Mouse (Mus musculus): ENCODE measurements around the gene Nip7. TPM values are rescaled to one million over a fixed set of nuclear protein-coding genes. Genes with fewer than 3 reads are reported as not detected.

Nip7 gene
- polyA plus RNA-seq, 1 experiment from 2014 or later, result 93.6 TPM

DNA sequence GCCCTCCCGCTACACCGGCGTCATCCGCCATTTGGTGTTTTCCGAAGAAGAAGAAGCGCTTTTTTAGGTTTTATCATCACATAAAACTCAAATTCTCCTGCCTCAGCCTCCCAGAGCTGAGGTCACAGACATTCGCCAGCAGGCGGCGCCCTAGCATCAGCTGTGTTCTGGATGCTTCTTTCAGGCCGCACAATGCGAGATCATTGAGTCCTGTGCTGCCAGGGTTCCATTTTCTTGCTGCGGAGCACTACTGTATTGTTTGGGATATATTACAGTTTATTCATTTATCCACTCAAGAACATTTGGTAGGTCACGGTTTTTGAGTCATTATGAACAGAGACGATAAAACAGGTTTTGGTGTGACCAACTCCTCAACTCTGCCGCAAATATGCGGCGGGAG, 28.7 kb downstream of the Nip7 start:
- Histone ChIP-seq H3K36me3 (ENCODE audit: control insufficient read depth, insufficient read depth, low read length) (peaks cover 46% of the 10 kb centered on the region), H3K4me2 (replicated peaks; ENCODE audit: low read depth, low read length) (no peak overlapping the region), H3K9ac (replicated peaks; ENCODE audit: low read depth, low read length) (no peak overlapping the region), H3K27me3 (ENCODE audit: control insufficient read depth, insufficient read depth, low read length) (no peaks in the 10 kb centered on the region), H3K27ac (ENCODE audit: low read length) (no peak overlapping the region), H3K4me1 (ENCODE audit: control insufficient read depth, insufficient read depth, low read length) (no peaks in the 10 kb centered on the region), H3K9me3 (ENCODE audit: control insufficient read depth, low read depth, low read length) (no peaks in the 10 kb centered on the region), H3K4me3 (ENCODE audit: low read depth, low read length) (no peak overlapping the region)
- no peak for ATAC-seq (ENCODE audit: insufficient number of reproducible peaks, insufficient read depth, low FRiP score, low read depth)
- 96% methylated on average over 17 of the region's 17 CpGs for WGBS

DNA sequence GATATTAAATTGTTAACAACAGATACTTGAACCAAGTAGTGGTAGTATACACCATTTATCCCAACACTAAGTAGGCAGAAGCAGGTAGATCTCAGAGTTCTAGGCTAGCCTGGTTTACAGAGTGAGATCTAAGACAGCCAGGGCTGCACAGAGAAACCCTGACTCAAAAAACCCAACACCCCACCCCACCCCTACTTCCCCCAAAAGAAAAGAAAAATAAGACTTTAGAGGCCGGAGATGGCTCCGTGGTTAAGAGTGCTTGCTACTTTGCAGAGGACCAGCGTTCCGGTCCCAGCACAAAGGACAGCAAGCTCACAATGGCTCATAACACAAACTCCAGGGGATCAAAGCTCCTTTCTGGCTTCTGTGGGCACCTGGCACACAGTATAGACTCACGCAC, 29.3 kb downstream of the Nip7 start:
- Histone ChIP-seq H3K27me3 (ENCODE audit: control insufficient read depth, insufficient read depth, low read length) (no peaks in the 10 kb centered on the region), H3K27ac (ENCODE audit: low read length) (no peak overlapping the region), H3K36me3 (ENCODE audit: control insufficient read depth, insufficient read depth, low read length) (peaks cover 44% of the 10 kb centered on the region), H3K9me3 (ENCODE audit: control insufficient read depth, low read depth, low read length) (no peaks in the 10 kb centered on the region), H3K9ac (replicated peaks; ENCODE audit: low read depth, low read length) (no peak overlapping the region), H3K4me1 (ENCODE audit: control insufficient read depth, insufficient read depth, low read length) (no peaks in the 10 kb centered on the region), H3K4me2 (replicated peaks; ENCODE audit: low read depth, low read length) (no peak overlapping the region), H3K4me3 (ENCODE audit: low read depth, low read length) (no peak overlapping the region)
- WGBS, result 98% methylated on average over 5 of the region's 5 CpGs
- ATAC-seq (ENCODE audit: insufficient number of reproducible peaks, insufficient read depth, low FRiP score, low read depth), result no peak

- no peak overlapping the region for H3K4me3 ChIP-seq (ENCODE audit: low read depth, low read length)
- H3K4me1 ChIP-seq (ENCODE audit: control insufficient read depth, insufficient read depth, low read length), result no peaks in the 10 kb centered on the region
- H3K9me3 ChIP-seq (ENCODE audit: control insufficient read depth, low read depth, low read length), result no peaks in the 10 kb centered on the region
- H3K36me3 ChIP-seq (ENCODE audit: control insufficient read depth, insufficient read depth, low read length), result peaks cover 40% of the 10 kb centered on the region
- H3K27me3 ChIP-seq (ENCODE audit: control insufficient read depth, insufficient read depth, low read length), result no peaks in the 10 kb centered on the region
- no peak overlapping the region for H3K4me2 ChIP-seq (replicated peaks; ENCODE audit: low read depth, low read length)
- no peak overlapping the region for H3K9ac ChIP-seq (replicated peaks; ENCODE audit: low read depth, low read length)
- no peak overlapping the region for H3K27ac ChIP-seq (ENCODE audit: low read length)
- no peak for ATAC-seq (ENCODE audit: insufficient number of reproducible peaks, insufficient read depth, low FRiP score, low read depth)
- 89% methylated on average over 5 of the region's 5 CpGs for WGBS
Observed at GRCm38 (mm10) chr8:107088526-107089063, 31.9 kb downstream of the Nip7 start.

DNA sequence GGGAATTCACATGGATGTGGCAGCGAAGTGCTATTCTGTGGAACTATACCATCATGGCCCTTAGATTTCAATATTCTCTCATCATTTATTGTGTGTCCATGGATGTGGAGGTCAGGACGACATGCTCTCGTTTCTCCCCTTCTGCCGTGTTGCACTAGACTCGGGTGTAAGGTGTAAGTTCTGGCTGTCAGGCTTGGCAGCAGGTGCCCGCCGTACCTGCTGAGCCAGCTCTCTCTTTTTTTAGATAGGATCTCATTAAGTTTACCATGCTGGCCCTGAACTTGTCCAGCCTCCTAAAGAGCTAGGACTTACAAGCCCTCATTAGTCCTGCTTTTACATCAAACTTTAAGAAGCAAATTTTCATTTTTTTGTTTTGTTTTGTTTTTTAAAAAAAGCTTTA, 33.9 kb downstream of the Nip7 start:
- no peaks in the 10 kb centered on the region for H3K9me3 ChIP-seq (ENCODE audit: control insufficient read depth, low read depth, low read length)
- H3K27me3 ChIP-seq (ENCODE audit: control insufficient read depth, insufficient read depth, low read length), result no peaks in the 10 kb centered on the region
- no peak overlapping the region for H3K4me3 ChIP-seq (ENCODE audit: low read depth, low read length)
- no peak for ATAC-seq (ENCODE audit: insufficient number of reproducible peaks, insufficient read depth, low FRiP score, low read depth)
- peaks cover 43% of the 10 kb centered on the region for H3K36me3 ChIP-seq (ENCODE audit: control insufficient read depth, insufficient read depth, low read length)
- H3K4me2 ChIP-seq (replicated peaks; ENCODE audit: low read depth, low read length), result no peak overlapping the region
- H3K27ac ChIP-seq (ENCODE audit: low read length), result no peak overlapping the region
- H3K4me1 ChIP-seq (ENCODE audit: control insufficient read depth, insufficient read depth, low read length), result no peaks in the 10 kb centered on the region
- 95% methylated on average over 7 of the region's 7 CpGs for WGBS
- H3K9ac ChIP-seq (replicated peaks; ENCODE audit: low read depth, low read length), result no peak overlapping the region

- ATAC-seq (ENCODE audit: insufficient number of reproducible peaks, insufficient read depth, low FRiP score, low read depth), result peak; percentile 72
- WGBS, result 1% methylated on average over 42 of the region's 53 CpGs
Observed at GRCm38 (mm10) chr8:107095717-107096365, 39.2 kb downstream of the Nip7 start.

DNA sequence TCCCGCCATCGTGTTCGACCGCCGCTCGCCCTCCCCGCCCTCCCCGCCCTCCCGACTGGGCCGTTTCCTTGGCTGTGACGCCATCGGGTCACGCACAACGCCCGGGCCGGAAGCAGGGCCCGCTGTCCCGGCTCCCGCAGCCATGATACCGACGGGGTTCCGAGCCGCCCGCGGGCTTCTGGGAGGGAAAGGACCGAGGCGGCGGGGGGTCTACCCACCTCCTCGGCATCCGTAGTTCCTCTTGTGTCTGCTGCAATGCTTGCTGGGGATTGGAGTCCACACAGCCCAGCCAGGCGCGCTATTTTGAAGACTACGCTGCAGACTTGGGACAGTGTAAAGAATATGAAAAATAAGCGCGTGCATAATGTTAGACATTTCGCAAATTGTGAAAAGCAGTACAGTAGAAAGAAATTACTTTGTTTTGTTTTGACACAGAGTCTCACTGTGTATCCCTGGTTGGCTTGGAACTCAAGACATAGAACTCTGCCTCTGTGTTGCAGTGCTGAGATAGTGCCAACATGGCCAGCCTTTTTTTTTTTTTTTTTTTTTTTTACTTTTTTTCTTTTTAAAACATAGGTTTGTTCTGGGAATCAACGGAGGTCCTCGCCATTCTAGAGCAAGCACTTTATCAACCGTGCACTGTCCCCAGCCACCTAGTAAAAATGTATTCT, 39.8 kb downstream of the Nip7 start, which contains the start of gene Terf2:
Gene Terf2 (minus strand): TSS at position 182 of the 671 bp plus-strand sequence.
- Histone ChIP-seq H3K4me2 (replicated peaks; ENCODE audit: low read depth, low read length) (peak within 1 kb of the TSS; percentile 52), H3K4me3 (ENCODE audit: low read depth, low read length) (peak within 1 kb of the TSS; percentile 85), H3K27me3 (ENCODE audit: control insufficient read depth, insufficient read depth, low read length) (no peaks in the 10 kb centered on the region), H3K9me3 (ENCODE audit: control insufficient read depth, low read depth, low read length) (no peaks in the 10 kb centered on the region), H3K9ac (replicated peaks; ENCODE audit: low read depth, low read length) (peak within 1 kb of the TSS; percentile 79), H3K27ac (ENCODE audit: low read length) (peak within 1 kb of the TSS; percentile 89), H3K4me1 (ENCODE audit: control insufficient read depth, insufficient read depth, low read length) (0 out of 2 replicates have a peak, but pooled peaks cover 2% of the 10 kb centered on the region), H3K36me3 (ENCODE audit: control insufficient read depth, insufficient read depth, low read length) (peaks cover 18% of the 10 kb centered on the region)
- WGBS, result 5% methylated on average over 39 of the region's 39 CpGs
- ATAC-seq (ENCODE audit: insufficient number of reproducible peaks, insufficient read depth, low FRiP score, low read depth), result peak; percentile 96

More at GRCm38 (mm10) chr8:107095717-107096365, 39.2 kb downstream of the Nip7 start:
- Histone ChIP-seq H3K4me2 (replicated peaks; ENCODE audit: low read depth, low read length) (peak overlapping the region; percentile 52), H3K4me1 (ENCODE audit: control insufficient read depth, insufficient read depth, low read length) (0 out of 2 replicates have a peak, but pooled peaks cover 2% of the 10 kb centered on the region), H3K27me3 (ENCODE audit: control insufficient read depth, insufficient read depth, low read length) (no peaks in the 10 kb centered on the region), H3K4me3 (ENCODE audit: low read depth, low read length) (peak overlapping the region; percentile 85), H3K36me3 (ENCODE audit: control insufficient read depth, insufficient read depth, low read length) (peaks cover 23% of the 10 kb centered on the region), H3K27ac (ENCODE audit: low read length) (peak overlapping the region; percentile 89), H3K9me3 (ENCODE audit: control insufficient read depth, low read depth, low read length) (no peaks in the 10 kb centered on the region), H3K9ac (replicated peaks; ENCODE audit: low read depth, low read length) (peak overlapping the region; percentile 79)

DNA sequence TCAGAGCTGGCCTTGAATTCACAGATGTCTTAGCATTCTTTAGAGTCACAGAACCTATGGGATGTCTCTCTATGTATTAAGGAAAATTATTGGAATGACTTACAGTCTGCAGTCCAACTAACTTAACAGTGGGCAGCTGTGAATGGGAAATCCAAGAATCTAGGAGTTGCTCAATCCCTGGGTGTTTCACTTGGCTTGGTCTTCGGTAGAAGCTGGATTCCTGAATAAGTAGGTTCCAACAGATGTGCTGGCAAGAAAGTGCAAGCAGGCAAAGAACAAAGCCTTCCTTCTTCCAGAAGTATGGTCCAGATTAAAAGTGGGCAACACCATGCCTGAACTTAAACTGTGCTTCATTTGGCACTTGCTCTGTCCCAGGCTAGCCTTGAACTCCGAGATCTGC, 44.0 kb downstream of the Nip7 start:
- no peak for ATAC-seq (ENCODE audit: insufficient number of reproducible peaks, insufficient read depth, low FRiP score, low read depth)
- Histone ChIP-seq H3K9ac (replicated peaks; ENCODE audit: low read depth, low read length) (no peak overlapping the region), H3K36me3 (ENCODE audit: control insufficient read depth, insufficient read depth, low read length) (no peaks in the 10 kb centered on the region), H3K9me3 (ENCODE audit: control insufficient read depth, low read depth, low read length) (no peaks in the 10 kb centered on the region), H3K4me2 (replicated peaks; ENCODE audit: low read depth, low read length) (no peak overlapping the region), H3K4me3 (ENCODE audit: low read depth, low read length) (no peak overlapping the region), H3K27ac (ENCODE audit: low read length) (no peak overlapping the region), H3K4me1 (ENCODE audit: control insufficient read depth, insufficient read depth, low read length) (0 out of 2 replicates have a peak, but pooled peaks cover 2% of the 10 kb centered on the region), H3K27me3 (ENCODE audit: control insufficient read depth, insufficient read depth, low read length) (no peaks in the 10 kb centered on the region)
- 77% methylated on average over 2 of the region's 2 CpGs for WGBS

GRCm38 (mm10) chr8:107104547-107104946, 47.9 kb downstream of the Nip7 start:
- Histone ChIP-seq H3K27ac (ENCODE audit: low read length) (no peak overlapping the region), H3K4me1 (ENCODE audit: control insufficient read depth, insufficient read depth, low read length) (no peaks in the 10 kb centered on the region), H3K36me3 (ENCODE audit: control insufficient read depth, insufficient read depth, low read length) (no peaks in the 10 kb centered on the region), H3K9me3 (ENCODE audit: control insufficient read depth, low read depth, low read length) (no peaks in the 10 kb centered on the region), H3K4me2 (replicated peaks; ENCODE audit: low read depth, low read length) (no peak overlapping the region), H3K4me3 (ENCODE audit: low read depth, low read length) (no peak overlapping the region), H3K9ac (replicated peaks; ENCODE audit: low read depth, low read length) (no peak overlapping the region), H3K27me3 (ENCODE audit: control insufficient read depth, insufficient read depth, low read length) (no peaks in the 10 kb centered on the region)
- ATAC-seq (ENCODE audit: insufficient number of reproducible peaks, insufficient read depth, low FRiP score, low read depth), result no peak
- 6% methylated on average over 4 of the region's 4 CpGs for WGBS
